Mouse (Mus musculus) E14TG2a.4 (cell line): ENCODE results near the gene Lhpp.

Source experiments
- CTCF ChIP-seq: conservative IDR thresholded peaks from 2 replicates; pipeline ENCODE4 v1.5.1; 2014; ENCODE audit warnings: low read length
- NANOG ChIP-seq: IDR thresholded peaks from 2 replicates; pipeline ENCODE4 v1.6.1; 2014; ENCODE audit warnings: borderline replicate concordance, low read length, mixed read lengths
- POU5F1 ChIP-seq: IDR thresholded peaks from 2 replicates; pipeline ENCODE4 v1.6.1; 2014; ENCODE audit warnings: low read length, borderline replicate concordance

DNA sequence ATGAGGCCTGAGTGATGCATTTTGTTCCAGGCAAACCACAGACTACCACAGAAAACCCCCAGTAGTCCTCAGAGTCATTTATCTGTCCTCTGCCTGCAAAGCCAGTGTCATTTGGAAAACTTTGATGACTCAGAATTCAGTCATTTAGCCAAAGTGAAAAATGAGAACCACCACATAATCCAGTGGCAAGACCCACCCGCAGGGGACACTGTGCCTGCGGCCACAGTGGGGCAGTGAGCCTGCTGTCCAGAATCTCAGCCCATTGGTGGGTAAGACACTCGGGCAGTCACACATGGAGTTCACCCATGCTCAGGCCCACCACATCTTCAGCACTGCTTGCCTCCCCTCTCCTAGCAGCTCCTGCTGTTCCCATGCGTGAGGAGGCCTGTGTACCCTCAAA is 109.1 kb downstream of the Lhpp start:
- no peak for TF ChIP-seq CTCF
- TF ChIP-seq POU5F1 = no peak
- no peak for TF ChIP-seq NANOG
